Mouse (Mus musculus): ENCODE results near the gene St5. TPM values are rescaled to one million over a fixed set of nuclear protein-coding genes. Genes with fewer than 3 reads are reported as not detected.

Gene St5
- polyA plus RNA-seq, 2 experiments: 45.0 to 56.3 TPM

GRCm38 (mm10) chr7:109631330-109631729 lies 72.1 kb downstream of the St5 start:
- no peak overlapping the region for H3K9ac ChIP-seq (ENCODE audit: low read depth, low read length, severe bottlenecking)
- peaks cover 6% of the 10 kb centered on the region; the same call in 1 of the 2 replicates for H3K4me1 ChIP-seq (ENCODE audit: control insufficient read depth, insufficient read depth, low read length)
- DNase-seq (ENCODE audit: low spot score) (no peak), ATAC-seq (ENCODE audit: low FRiP score, low read depth) (no peak)
- no peak overlapping the region for H3K4me2 ChIP-seq (replicated peaks; ENCODE audit: low read depth, low read length, severe bottlenecking)
- no peak for TF ChIP-seq POLR2A (IDR thresholded peaks at IDR 0.05; ENCODE audit: borderline replicate concordance, extremely low read depth, insufficient read depth, insufficient read length)
- 82% methylated on average over 6 of the region's 6 CpGs for WGBS
- no peak overlapping the region for H3K4me3 ChIP-seq (replicated peaks; ENCODE audit: low read length)
- H3K9me3 ChIP-seq (ENCODE audit: control insufficient read depth, low read length): no peaks in the 10 kb centered on the region
- no peaks in the 10 kb centered on the region for H3K36me3 ChIP-seq (ENCODE audit: control insufficient read depth, insufficient read depth, low read length)
- H3K27me3 ChIP-seq (ENCODE audit: control insufficient read depth, insufficient read depth, low read length): no peaks in the 10 kb centered on the region
- no peak overlapping the region for H3K27ac ChIP-seq (replicated peaks; ENCODE audit: low read depth, low read length)

- no peak for DNase-seq (ENCODE audit: low spot score)
- no peak for ATAC-seq (ENCODE audit: low FRiP score, low read depth)
- no peak for TF ChIP-seq POLR2A (IDR thresholded peaks at IDR 0.05; ENCODE audit: borderline replicate concordance, extremely low read depth, insufficient read depth, insufficient read length)
- no peaks in the 10 kb centered on the region for H3K9me3 ChIP-seq (ENCODE audit: control insufficient read depth, low read length)
- 0 out of 2 replicates have a peak overlapping the region, but pooled peaks have one; percentile 30 for H3K27ac ChIP-seq (replicated peaks; ENCODE audit: low read depth, low read length)
- no peak overlapping the region for H3K4me2 ChIP-seq (replicated peaks; ENCODE audit: low read depth, low read length, severe bottlenecking)
- no peak overlapping the region for H3K9ac ChIP-seq (ENCODE audit: low read depth, low read length, severe bottlenecking)
- H3K4me3 ChIP-seq (replicated peaks; ENCODE audit: low read length): no peak overlapping the region
- 78% methylated on average over 7 of the region's 7 CpGs for WGBS
- H3K36me3 ChIP-seq (ENCODE audit: control insufficient read depth, insufficient read depth, low read length): no peaks in the 10 kb centered on the region
- peaks cover 6% of the 10 kb centered on the region; the same call in 1 of the 2 replicates for H3K4me1 ChIP-seq (ENCODE audit: control insufficient read depth, insufficient read depth, low read length)
- H3K27me3 ChIP-seq (ENCODE audit: control insufficient read depth, insufficient read depth, low read length): no peaks in the 10 kb centered on the region
These were observed 73.3 kb downstream of the St5 start for GRCm38 (mm10) chr7:109629871-109630778.

GRCm38 (mm10) chr7:109628935-109629609 lies 74.3 kb downstream of the St5 start:
- 67% methylated on average over 9 of the region's 9 CpGs for WGBS
- H3K4me3 ChIP-seq (replicated peaks; ENCODE audit: low read length): no peak overlapping the region
- no peak for TF ChIP-seq POLR2A (IDR thresholded peaks at IDR 0.05; ENCODE audit: borderline replicate concordance, extremely low read depth, insufficient read depth, insufficient read length)
- no peak overlapping the region for H3K4me2 ChIP-seq (replicated peaks; ENCODE audit: low read depth, low read length, severe bottlenecking)
- DNase-seq (ENCODE audit: low spot score): no peak
- peaks cover 6% of the 10 kb centered on the region; the same call in 1 of the 2 replicates for H3K4me1 ChIP-seq (ENCODE audit: control insufficient read depth, insufficient read depth, low read length)
- no peaks in the 10 kb centered on the region for H3K36me3 ChIP-seq (ENCODE audit: control insufficient read depth, insufficient read depth, low read length)
- H3K9ac ChIP-seq (ENCODE audit: low read depth, low read length, severe bottlenecking): no peak overlapping the region
- no peak overlapping the region for H3K27ac ChIP-seq (replicated peaks; ENCODE audit: low read depth, low read length)
- no peaks in the 10 kb centered on the region for H3K27me3 ChIP-seq (ENCODE audit: control insufficient read depth, insufficient read depth, low read length)
- ATAC-seq (ENCODE audit: low FRiP score, low read depth): peak; percentile 45
- no peaks in the 10 kb centered on the region for H3K9me3 ChIP-seq (ENCODE audit: control insufficient read depth, low read length)

GRCm38 (mm10) chr7:109627851-109628250 lies 75.6 kb downstream of the St5 start:
- Histone ChIP-seq H3K4me1 (ENCODE audit: control insufficient read depth, insufficient read depth, low read length) (no peaks in the 10 kb centered on the region), H3K9me3 (ENCODE audit: control insufficient read depth, low read length) (no peaks in the 10 kb centered on the region), H3K27ac (replicated peaks; ENCODE audit: low read depth, low read length) (no peak overlapping the region), H3K9ac (ENCODE audit: low read depth, low read length, severe bottlenecking) (no peak overlapping the region), H3K4me2 (replicated peaks; ENCODE audit: low read depth, low read length, severe bottlenecking) (no peak overlapping the region), H3K27me3 (ENCODE audit: control insufficient read depth, insufficient read depth, low read length) (no peaks in the 10 kb centered on the region), H3K4me3 (replicated peaks; ENCODE audit: low read length) (no peak overlapping the region), H3K36me3 (ENCODE audit: control insufficient read depth, insufficient read depth, low read length) (no peaks in the 10 kb centered on the region)
- no peak for TF ChIP-seq POLR2A (IDR thresholded peaks at IDR 0.05; ENCODE audit: borderline replicate concordance, extremely low read depth, insufficient read depth, insufficient read length)
- no peak for ATAC-seq (ENCODE audit: low FRiP score, low read depth)
- 91% methylated on average over 2 of the region's 2 CpGs for WGBS
- DNase-seq (ENCODE audit: low spot score): no peak

- no peak for ATAC-seq (ENCODE audit: low FRiP score, low read depth)
- Histone ChIP-seq H3K4me2 (replicated peaks; ENCODE audit: low read depth, low read length, severe bottlenecking) (no peak overlapping the region), H3K9me3 (ENCODE audit: control insufficient read depth, low read length) (no peaks in the 10 kb centered on the region), H3K4me3 (replicated peaks; ENCODE audit: low read length) (no peak overlapping the region), H3K4me1 (ENCODE audit: control insufficient read depth, insufficient read depth, low read length) (peaks cover 7% of the 10 kb centered on the region; the same call in 1 of the 2 replicates), H3K27me3 (ENCODE audit: control insufficient read depth, insufficient read depth, low read length) (no peaks in the 10 kb centered on the region), H3K9ac (ENCODE audit: low read depth, low read length, severe bottlenecking) (no peak overlapping the region), H3K27ac (replicated peaks; ENCODE audit: low read depth, low read length) (no peak overlapping the region), H3K36me3 (ENCODE audit: control insufficient read depth, insufficient read depth, low read length) (no peaks in the 10 kb centered on the region)
- WGBS: 84% methylated on average over 9 of the region's 9 CpGs
- TF ChIP-seq POLR2A (IDR thresholded peaks at IDR 0.05; ENCODE audit: borderline replicate concordance, extremely low read depth, insufficient read depth, insufficient read length): no peak
- no peak for DNase-seq (ENCODE audit: low spot score)
These were observed 81.1 kb downstream of the St5 start for GRCm38 (mm10) chr7:109622234-109622838.

All from limb, embryonic 14.5 days (tissue).